Mouse (Mus musculus) ovary, postnatal 14 days (tissue): ENCODE data around the gene Cog5.

ENCODE experiments used
- DNase-seq: peaks from one replicate; pipeline ENCODE4 v3.0.0; 2022; ENCODE audit warnings: low spot score

Gene Cog5

DNA sequence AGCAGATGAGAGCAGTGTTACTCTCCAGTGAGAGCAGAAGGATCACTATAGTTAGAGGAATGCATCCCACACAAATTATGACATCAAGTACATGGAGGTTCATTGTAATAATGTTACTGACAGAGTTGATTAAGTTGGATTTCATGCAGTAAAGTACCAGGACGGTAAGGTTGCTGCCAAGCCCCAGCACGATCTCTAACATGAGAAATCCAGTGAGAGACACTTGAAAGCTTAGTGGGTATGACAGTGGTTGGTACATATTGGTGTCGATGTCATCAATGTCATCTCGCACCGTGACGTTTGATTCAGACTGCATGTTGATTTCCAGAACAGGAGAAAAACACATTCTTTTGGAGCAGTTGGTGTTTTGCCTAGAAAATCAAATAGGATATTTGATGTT is 55.0 kb downstream of the Cog5 start:
- DNase-seq: no peak

DNA sequence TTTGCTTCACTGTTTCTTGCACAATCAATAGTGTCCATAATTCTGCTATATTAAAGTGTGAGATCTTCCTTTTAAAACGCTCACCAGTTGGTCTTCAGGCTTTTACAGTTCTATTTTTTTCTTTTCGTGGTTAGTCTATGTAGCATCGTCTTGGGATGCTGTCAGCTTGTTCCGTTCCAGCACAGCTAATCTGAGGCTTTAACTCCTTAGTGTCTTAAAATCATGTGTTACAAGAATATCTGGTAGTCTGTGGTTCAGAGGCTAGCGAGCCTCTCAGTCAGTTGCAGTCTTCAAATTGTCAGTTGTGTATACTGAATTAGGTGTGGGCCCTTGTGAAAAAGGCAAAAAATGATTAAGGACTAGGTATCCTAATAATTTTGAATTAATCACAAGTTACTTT is 57.6 kb downstream of the Cog5 start:
- no peak for DNase-seq

DNA sequence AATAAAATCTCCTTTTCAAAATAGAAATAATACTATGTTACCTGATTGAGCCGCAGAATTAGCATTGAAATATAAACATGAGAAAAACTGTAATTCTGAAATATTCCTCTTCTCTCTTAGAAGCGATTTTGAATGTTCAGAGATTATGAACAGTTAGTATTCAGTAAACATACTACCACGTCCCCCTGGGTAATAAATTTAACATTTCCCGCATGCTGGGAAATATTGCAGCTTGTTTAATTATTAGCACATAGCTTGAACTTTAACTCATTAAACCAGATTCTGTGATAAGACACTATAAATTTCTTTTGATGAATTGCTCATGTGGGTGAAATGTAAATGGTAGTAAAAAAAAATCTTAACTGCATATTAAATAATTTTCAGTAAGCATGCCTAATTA is 58.1 kb downstream of the Cog5 start:
- no peak for DNase-seq

DNA sequence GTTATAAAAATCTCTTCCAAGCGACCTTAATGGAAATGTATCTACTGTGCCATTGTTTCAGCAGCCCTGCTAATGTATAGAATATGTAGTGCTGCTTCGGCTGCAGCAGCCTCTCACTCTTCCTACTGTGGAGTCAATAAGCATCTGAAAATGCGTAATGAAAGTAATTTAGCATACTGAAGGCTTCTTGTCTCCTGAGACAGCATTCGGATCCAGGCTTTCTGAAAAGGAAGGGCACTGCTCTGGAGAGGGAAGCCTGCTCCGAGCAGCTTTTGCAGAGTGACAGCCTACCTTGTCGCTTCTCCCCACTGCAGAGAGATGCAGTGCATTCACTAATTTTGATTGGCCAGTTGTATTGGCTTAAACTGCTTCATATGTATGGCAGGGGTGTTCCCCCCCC is 58.9 kb downstream of the Cog5 start, which contains the start of gene Gpr22:
TSS of gene Gpr22 (minus strand) at position 348 of the 400 bp plus-strand sequence.
- no peak for DNase-seq

DNA sequence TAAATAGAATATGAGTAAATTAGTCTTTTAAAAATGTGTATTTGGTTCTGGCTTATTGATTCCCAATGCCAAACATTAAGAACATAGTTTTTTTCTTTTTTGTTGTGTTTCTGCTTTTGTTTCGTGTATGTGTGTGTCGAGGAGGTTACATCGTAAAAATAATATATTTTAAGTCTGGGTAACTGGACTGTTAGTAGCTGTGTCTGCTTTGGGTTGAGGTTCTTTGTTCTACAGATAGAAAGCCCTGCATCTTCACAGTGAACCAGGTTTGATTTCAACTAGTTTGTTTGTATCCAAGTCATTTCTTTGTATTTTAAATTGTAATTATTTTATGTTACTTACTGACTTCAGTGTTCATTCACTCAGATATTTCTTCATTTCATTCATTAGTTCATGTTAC is 59.4 kb downstream of the Cog5 start:
- DNase-seq: no peak

DNA sequence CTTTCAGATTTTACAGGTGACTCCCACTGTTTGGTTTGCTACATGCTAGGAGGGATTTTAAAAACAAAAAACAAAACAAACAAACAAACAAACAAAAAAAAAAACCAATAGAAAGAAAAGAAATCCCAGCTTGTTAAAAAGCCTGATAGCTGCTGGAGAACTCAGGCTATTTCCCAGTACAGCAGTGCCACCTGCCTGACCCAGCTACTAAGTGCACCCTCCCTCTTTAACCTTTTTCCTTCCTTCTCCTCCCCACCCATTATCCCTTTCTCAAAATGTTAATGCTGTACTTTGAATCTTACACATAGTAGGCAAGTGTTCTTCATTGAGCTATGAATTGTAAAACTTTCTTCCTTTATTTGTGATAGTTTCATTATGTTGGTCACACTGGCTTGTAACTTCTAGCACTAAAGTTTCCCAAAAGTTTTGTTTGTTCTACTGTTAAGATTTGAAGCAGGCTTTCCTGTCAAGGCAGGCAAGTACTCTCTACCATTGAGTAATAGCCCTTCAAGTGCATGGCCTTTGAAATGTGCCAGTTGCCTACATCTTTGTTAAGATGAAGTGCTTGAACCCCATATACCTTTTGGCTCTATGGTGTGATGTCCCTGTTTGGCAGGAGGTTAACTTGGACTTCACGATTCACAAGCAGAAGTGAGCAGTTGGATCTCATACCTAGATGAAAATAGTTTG is 65.1 kb downstream of the Cog5 start:
- DNase-seq: no peak

DNA sequence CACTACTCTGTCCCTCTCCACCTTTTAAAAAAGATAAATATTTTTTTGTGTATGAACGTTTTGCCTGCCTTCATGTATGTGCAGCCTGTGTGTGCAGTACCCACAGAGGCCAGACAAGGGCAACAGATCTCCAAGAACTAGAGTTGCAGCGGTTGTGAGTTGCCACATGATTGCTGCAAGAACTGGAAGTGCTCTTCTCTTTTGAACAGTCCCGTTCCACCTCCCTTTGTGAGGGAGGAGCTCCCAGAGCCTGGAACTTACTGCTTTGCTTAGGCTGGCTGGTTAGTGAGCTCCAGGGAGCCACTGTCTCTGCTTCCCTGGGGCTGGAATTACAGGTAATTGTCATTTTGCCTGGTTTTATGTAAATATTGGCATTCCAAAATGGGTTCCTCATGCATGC is 69.9 kb downstream of the Cog5 start:
- no peak for DNase-seq

DNA sequence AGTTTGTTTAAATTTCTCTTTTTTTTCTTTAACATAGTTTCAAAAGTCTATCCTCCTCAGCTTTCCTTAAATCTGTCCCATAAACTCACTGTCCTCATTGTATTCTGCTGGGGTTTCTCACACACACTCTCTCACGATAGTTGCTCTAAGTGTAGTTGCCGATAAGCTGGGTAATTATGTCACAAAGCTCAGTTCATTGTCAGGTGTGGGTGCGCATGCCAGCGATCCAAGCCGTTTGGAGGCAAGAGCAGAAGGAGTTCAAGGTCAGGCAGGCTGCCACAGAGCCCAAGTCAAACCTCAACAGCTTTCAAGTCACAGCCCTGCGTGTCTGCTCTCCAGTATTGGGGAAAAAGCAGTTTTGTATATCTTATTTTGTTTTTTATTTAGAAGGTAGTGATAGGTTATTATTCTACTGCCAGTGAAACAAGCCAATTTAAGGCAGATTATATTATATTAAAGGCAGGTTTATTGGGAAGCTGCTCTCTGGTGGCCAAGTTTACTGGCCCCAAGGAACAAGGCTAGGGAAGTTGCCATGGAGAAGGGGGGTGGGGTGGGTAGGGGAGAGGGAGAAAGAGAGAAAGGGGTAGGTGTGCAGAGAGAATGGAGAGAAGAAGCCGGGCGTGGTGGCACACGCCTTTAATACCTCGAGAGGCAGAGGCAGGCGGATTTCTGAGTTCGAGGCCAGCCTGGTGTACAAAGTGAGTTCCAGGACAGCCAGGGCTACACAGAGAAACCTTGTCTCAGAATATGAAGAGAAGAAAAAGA is 71.0 kb downstream of the Cog5 start:
- no peak for DNase-seq

DNA sequence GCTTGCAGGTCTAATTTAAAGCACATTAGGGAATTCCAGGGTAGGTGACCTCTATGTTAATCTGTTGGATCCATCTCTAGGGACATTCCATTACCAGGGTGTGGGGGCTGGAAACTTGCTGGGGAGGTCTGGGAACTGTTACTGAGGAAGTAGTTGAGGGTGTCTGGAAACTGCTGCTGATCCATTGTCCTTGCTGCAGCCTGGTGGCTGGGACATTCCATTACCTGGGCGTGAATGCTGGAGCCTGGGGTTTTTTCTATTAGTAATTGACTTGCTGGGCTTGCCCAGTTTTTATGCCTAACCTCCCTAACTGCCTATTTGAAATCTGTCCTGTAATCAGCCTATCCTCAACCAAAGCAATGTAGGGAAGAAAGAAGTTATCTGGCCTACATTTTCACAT is 72.0 kb downstream of the Cog5 start:
- no peak for DNase-seq

DNA sequence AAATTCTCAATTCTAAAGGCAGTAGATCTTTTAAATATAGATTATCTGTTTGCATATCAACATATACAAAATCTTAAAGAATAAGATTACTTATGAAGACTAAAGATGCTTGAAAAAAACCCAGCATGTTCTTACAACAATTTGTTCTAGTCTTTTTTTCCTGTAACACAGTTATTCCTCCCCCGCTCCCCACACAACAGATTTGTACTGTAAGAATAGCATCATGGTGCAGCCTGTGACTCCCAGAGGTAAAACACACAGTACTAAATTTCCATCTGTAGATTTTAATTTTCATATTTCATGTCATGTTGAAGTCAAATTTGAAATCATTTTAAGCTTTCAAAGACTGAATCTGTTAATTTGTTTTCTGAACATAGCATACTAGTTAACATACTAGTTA is 75.5 kb downstream of the Cog5 start:
- no peak for DNase-seq

DNA sequence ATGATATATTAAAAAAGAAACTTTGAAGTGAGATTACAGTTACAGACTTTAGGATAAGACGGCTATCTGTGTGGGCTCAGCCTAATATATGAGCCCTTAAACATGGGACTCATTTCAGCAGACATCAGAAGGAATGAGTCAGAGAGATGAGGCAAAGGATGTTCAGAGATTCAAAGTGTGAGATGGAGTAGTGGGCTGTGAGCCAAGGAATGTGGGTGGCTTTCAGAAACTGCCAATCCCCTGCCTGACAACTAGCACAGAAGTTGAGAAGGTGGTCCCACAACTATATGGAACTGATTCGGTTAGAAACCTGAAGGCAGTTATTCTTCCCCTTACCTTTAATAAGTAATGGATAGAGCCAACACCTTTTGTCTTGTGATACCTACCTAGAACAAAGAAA is 79.9 kb downstream of the Cog5 start:
- no peak for DNase-seq

DNA sequence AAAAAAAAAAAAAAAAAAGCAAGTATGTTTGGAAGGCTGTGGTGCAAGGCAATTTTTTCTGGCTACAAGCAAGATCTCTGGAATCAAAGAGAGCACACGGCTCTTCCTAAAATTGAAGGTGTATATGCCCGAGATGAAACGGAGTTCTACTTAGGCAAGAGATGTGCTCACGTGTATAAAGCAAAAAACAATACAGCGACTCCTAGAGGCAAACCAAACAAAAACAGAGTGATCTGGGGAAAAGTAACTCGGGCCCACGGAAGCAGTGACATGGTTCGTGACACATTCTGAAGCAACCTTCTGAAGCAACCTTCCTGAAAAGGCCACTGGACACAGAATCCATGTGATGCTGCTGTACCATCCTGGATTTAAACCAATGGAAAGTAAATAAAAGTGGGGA is 92.6 kb downstream of the Cog5 start:
- DNase-seq: no peak

DNA sequence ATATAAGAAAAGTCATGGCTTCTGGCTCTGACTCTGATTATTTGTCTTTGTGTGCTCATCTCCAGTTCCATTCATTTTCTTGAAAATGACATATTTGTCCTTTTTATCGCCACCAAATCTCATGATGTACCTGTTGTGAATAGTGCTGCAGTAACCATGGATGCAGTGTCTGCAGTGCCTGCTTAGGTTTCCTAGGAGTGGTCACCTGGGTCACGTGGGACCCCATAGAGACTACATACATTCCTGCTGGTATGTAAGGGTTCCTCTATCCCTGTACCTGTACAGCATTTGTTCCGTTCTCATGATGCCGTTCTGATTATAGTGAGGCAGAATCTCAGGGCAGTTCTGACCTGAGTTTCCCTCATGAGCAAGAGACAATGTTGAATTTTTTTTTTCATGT is 95.2 kb downstream of the Cog5 start:
- DNase-seq: no peak

DNA sequence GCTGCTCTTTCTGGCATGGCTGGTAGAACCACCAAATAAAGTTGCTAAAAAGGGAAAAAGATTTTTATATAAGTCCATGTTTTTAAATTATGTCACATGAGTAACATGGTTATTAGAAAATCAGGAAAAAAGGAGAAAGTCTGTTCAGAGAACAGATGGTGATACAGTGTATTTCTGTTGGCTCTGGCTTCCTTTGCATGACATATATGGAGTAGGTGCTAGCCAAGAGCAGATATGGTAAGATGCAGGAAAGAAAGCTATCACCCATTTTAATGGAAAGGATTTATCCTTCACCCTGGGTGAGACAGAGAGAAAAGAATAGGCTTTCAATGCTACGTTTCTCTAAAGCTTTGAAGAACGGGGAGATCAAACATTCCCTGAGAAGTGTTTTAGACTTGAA is 99.8 kb downstream of the Cog5 start:
- DNase-seq: no peak

DNA sequence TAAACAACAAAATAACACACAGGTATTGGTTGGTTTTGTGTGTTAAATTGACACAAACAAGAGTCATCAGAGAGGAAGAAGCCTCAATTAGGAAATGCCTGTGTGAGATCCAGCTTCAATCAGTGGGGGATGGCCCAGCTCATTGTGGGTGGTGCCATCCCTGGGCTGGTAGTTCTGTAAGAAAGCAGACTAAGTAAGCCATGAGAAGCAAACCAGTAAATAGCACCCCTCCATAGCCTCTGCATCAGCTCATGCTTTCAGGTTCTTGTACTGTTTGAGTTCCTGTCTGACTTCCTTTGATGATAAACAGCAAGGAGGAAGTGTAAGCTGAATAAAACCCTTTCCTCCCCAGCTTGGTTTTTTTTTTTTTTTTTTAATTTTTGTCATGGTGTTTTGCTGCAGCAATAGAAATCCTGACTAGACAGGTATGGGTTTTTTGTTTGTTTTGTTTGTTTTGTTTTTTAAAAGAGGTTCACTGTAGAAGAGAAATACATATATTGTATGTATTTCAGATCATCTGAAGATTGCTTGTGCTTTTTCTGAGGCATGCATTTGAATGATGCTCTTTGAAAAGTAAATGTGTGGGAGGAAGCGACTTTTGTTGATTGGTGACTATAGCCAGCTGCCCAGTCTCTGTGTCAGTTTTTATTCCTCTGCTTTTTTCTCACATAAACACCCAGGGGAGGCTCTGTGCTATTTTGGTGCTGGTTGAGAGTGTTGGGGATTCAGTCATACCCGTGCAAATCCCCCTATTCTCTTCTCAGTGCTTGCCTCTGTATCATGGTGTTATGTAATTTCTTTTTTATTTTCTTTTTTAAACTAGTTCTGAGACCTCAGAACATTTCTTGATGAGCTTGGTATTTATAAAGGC is 101.5 kb downstream of the Cog5 start:
- no peak for DNase-seq

DNA sequence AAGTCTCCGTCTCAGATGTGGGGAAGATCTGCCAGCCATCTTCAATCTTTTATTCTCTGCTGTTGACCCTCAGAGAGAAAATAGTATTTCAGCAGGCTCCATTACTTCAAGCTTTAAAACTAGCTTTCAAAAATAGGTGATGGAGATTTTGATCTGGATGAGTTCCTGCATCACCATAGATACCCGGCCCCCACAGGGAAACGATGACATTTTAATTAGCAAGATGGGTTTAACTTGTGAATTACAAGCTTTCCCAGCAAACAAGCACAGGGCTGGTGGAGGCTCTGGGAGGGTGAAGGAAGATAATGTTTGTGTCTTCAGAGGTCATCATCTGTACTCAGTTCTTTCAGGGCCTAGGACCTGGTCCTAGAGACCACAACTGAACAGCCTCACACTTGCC is 118.9 kb downstream of the Cog5 start:
- DNase-seq: no peak

DNA sequence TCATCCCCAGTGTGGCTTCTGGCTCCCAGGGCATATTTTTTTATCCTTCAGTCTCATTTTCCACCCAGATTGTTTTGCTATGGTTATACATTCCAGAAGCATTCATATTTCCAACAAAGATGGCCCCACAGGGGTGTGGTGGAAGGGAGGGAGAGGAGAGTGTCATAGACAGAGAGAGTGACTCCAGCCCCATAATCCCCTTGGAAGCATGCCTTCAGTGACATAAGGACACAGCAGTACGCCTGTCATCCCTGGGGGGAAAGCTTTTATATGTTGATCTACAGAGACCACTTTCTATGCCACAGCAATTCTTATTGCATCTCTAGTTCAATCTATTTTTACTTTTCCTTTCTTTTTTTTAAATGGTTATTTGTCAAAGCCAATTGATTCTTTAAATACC is 129.6 kb downstream of the Cog5 start:
- DNase-seq: no peak

DNA sequence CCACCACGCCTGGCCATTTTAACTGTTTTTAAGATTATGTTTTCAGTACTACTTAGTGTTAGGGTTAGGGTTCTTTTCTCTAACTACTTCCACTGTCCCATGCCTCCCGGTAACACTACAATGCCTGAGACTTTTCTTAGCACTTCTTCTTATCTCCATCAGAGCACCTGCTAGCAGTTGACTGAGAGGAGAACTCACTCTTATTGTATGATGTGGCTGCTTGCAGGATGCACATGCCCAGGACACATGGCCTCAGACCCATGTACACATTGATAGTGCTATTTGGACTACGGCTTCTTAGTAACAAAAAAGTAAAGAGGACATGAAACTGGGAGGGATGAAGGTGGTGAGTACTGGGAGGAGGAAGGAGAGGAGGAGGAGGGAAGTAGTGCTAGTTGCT is 133.9 kb downstream of the Cog5 start:
- DNase-seq: no peak

DNA sequence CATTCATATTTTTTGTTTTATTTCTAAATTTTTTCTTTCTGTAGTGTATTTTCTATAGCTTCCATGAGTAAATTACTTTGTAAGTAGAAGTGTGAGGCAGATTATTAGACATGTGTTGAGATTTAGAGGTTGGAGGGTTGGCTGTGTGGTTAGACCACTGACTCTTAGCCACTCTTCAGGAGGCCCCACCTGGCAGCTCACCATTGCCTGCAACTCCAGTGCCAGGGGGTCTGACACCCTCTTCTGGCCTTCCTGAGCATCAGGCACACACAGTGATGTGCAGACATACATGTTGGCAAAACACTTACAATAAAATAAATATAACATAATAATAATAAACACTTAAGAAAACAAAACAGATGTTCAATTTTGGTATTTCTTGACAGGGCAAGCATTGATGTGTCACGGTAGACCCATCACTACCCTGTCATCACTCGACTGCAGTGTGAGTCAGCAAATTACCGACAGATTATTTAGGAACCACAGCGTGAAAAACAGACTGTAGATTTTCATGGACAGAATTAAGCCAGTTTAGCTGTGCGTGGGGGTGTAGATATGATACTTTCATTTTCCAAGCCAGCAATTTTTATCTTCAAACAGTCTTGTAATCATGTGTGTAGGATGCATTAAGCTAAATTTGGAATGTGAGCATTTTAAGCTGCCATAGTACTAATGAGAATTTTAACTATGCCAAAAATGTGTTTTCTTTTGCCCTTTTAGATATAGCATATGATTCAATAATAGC is 151.9 kb downstream of the Cog5 start:
- DNase-seq: no peak

DNA sequence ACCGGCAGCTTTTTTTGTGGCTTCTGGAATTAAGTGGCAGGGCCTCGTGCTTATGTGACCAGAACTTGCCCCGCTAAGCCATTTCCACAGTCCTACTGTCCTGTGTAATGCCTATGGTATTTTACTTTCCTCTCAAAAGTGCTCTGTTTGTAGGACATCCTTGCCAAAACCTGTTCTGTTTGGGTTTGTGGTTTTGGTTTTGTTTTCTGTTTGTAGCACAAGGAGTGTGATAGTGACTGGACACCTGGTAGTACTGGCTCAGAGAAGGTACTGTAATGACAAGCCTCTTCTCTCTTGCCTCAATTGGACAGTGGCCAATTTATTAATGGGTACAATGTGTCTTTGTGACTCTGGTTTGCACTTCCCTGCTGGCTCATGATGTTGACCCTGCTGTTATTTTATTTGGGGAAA is 163.4 kb downstream of the Cog5 start:
- no peak for DNase-seq

DNA sequence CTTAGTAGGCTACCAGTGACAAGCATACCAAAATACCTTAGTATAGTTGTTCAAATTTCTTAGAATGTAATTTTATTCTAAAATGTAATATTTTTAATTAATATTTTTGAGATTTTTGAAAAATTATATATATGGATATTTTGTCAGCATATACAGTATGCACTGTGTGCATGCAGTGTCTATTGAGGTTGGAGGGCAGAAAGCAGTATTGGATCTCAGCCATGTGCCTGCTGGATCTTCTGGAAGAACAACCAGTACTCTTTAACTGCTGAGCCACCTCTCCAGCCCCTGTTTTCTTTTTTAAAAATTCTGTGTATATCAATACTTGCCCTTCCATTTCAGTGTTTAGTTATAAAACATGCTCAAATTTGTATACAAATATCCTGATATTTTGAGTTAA is 164.4 kb downstream of the Cog5 start:
- no peak for DNase-seq

DNA sequence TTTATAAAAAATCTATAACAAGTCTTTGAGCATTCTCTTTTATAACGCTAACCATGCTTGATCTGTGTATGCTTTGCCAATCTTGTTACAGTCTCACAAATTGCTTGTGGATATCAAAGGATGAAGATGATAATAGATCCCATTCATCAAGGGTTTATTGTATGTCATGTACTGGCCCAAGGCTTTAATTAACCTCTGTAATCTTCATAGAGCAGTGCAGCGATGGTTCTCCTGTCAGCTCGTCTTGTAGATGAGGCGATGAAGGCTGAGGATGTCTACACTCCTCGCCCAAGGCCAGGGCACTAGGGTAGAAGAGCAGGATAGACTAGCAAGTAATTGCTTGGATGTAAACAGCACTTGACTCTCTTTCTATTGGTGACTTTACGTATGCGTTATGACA is 164.9 kb downstream of the Cog5 start:
- no peak for DNase-seq
